Mouse (Mus musculus) layer of hippocampus, postnatal 36 days (tissue): ENCODE measurements at regions not wholly inside any gene's neighbourhood (a gene's known extent, or its start where the extent isn't known, plus 50 kb on each side); places are given as distances from the start of the nearest gene placed in this dataset.

Experiments
- DNase-seq, 2 experiments: peaks; one replicate each; pipeline ENCODE4 v3.0.0; 2022

DNA sequence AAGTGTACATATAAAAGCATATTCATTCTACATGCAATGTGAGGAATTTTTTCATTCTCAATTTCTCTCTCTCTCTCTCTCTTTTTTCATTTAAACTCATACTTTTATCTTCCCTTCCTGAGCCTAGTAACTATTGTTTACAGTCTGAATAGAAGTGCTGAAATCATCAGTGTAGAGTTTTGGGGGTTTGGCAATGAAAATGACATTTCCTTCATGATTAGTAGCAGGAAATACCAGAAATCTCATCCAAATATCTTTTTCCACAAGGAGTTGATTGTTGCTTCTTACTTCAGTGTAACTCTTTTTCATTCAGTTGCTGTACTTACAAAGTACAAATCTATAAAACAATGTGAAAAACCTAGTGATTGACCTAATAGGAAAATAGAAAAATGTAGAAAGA lies 572.7 kb upstream of the Marcks start:
- no peak for DNase-seq

GRCm38 (mm10) chr10:37694041-37694690 lies 555.4 kb upstream of the Marcks start:
- DNase-seq = peak in 1 of 2 experiments; percentile 7

DNA sequence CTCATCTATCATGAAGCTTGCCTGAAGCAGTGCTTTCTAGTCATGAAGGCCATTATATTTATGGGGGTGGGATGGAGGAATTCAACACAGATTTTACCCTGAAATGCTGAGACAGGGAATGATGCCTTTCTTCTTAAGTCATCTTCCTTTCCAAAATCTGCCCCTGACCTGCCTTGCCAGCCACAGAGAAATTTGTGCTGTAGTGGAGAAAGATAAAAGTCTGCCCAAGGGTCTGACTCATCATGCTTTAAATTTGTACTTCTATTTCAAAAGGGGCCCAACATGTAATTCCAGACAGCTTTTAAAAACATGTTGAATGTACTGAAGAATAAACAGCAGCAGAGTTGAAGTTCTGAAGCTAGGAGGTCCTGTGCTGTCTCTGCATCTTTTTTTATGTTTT lies 554.1 kb upstream of the Marcks start:
- DNase-seq = no peak

- peak; percentile 31 to 44 for DNase-seq
Observed at GRCm38 (mm10) chr10:37691939-37692338, 553.2 kb upstream of the Marcks start.

DNA sequence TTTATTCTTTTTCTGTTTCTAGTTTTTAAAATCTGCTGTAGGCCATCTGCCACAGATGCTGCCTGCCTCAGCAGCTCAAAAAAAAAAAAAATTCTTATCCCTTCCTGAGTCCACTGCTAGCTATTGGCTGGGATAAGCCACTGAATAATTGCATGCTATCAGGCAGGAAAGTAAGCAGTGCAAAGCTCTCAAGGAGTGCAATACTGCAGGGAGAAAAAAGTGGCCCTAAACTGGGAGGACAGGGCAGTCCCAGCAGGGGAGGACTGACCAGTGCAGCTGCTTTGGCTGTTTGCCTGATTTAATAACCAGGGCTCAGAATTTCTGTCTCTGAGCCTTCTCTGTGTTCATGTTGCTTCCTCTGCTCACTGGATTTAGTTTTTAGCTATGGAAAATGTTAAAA lies 544.4 kb upstream of the Marcks start:
- DNase-seq = peak in 1 of 2 experiments; percentile 7

DNA sequence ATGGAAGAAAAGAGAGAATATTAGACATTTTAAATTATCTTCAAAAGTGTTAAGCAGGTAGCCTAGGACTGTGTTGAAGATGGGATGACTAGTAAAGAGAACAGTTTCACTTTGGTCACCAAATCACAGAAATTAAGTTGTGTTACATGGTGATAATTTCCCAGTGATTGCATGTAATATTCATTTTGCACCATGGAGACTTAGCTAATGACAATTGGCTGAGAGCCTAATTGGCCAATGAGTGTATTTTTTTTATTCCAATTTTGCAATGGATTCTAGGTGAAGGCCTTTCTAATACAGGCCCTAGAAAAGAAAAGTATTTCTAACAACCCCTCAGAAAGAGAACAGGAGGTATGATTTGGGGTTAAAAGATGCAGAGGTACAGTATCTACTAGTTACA lies 541.9 kb upstream of the Marcks start:
- DNase-seq = no peak

DNA sequence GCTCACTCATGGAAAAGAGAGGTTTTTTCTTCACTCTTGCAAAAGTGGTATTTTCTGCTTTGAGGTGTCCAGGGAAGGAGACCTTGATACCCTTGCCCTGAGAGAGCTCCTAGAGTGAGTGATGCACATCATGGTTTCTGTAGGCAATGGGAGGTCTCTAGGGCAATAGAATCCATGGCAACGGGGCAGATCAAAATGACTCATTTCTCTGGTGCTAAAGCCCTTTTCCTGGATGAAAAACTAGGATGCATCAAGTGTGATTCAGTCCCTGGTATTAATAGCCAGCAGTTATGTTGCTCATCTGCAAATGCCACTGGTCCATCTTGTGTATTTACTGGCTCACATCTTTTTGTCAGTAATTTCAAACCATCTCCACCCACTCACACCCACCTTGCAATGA lies 539.1 kb upstream of the Marcks start:
- DNase-seq = no peak

DNA sequence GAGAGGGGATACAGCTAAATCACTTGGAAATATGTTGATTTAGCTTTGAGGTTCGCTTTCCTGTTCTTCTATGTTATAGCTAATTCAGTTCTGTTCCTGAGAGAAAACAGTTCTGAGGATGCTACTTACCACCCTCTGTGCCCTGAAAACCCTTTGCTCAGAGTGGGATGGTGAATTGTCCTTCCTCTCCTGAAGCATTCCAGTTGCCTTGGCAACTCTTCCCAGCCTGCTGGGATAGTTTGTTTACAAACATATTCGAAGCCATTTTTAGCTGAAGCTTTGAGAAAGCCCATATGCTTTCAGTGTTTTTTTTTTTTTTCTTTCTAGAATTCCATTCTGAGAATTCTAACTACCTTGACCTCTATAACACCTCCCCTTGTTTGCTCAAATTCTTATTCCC lies 530.1 kb upstream of the Marcks start:
- no peak for DNase-seq

GRCm38 (mm10) chr10:37667031-37667745 lies 528.5 kb upstream of the Marcks start:
- DNase-seq = no peak

DNA sequence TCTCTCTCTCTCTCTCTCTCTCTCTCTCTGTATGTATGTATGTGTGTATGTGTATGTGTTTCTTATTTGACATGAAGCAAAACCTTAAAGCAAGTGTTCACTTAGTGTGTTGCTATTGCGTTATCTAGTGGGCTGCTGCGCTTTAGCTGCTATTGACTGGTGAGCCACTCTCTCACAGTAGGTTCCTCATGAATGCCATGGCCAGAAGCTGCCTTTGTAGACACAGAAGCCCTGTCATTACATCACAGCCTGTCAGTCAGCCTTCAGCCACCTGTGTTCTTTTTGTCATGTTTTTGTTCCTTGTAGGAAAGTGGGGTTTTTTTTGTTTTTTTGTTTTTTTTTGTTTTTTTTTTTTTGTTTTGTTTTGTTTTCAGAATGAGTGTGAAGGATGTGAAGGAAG lies 527.8 kb upstream of the Marcks start:
- no peak for DNase-seq

DNA sequence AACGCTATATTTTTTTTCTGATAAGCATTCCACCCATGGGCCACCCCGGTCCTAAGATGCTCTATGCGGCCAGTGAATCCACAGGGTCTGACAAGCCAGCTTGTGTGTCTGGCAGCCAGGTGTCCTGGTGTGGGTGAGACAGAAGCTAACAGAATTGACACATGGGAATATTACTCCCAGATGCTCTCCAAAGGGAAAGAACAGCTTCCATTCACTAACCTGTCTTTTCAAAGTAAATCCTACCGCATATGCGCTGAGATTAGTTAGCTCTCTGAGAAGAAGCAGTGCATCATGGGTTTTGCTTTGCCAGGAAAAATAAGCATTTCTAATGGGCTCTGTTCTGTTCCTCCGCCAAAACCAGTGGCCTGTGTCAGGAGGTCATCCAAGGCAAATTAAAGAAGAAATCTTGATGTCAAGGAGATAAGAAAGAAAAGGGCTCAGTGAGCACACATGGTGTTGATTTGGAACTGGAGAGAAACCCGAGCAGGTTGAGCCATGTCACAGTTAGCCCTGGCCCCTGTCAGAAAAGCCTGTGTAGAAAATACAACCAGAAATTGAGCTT lies 498.4 kb upstream of the Marcks start:
- DNase-seq = no peak

- DNase-seq = no peak
Observed at GRCm38 (mm10) chr10:37636421-37636820, 497.7 kb upstream of the Marcks start.

DNA sequence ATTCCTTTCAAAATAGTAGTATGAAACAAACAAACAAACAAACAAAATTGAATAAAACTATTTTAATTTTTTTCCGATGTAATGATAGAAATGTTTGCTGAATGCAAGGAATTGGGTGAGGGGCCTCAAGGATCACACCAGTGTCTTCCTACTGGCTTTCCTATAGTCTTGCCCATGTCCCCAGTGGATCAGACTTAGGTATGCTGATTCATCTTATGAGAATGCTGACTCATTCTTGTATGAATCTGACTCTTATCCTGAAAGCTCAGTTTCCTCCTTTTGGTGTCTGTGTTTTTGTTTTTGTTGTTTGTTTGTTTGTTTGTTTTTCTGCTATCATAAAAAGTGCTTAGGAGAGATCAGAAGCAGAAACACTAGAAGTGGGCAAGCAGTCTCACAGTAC lies 491.7 kb upstream of the Marcks start:
- no peak for DNase-seq

DNA sequence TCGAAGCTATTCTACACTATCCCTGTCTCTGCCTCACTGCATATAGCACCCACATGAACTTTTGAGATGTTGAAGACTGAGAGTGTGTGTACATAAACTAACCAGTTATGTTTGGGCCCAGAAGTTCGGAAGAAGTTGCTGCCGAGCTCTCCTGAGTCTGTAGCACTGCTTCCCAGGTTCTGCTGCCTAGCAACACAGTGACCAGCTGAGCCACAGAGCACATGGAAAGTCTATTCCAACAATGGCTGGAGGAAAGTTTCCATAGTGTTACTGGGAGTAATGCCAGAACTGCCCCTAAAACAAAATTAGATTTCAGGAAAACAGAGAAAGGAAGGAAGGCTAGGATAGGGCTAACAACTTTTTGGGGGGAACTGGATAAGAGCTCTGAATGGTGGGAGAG lies 489.2 kb upstream of the Marcks start:
- DNase-seq = no peak

- no peak for DNase-seq
Observed at GRCm38 (mm10) chr10:37626758-37627201, 488.1 kb upstream of the Marcks start.

DNA sequence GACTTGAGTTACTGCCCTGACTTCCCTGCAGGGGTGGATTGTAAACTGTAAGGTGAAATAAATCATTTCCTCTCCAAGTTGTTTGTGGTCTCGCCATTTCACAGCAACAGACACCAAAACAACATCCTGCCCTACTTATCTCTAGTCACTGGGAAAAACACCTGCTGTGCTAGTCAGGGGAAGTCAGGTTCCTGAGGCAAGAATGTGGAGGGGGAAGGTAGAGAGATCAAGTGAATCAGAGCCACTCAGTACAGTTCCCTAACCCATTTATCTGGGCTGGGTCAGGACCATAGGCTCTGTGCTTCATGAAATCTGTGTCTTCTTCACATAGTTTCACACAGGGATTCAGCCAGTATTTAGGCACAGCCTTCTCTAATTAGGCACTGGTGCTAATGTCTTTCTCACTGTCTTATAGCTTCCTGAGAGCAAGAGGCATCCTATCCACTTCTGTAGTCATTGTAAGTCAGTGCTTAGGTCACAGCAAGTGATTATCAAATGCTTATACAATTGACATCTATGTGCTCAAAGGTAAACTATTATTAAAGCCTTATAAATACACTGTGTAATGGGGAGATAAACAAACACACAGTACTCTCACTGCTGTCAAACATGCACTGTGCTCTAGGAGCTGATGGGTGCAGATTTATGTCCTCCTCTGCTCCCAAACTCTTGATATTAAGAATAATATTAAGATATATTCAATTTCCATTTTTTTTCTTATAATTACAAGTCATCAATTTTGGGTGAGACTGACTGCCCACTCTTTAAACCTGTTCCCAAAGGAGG lies 487.4 kb upstream of the Marcks start:
- no peak for DNase-seq

GRCm38 (mm10) chr10:37623041-37623440 lies 484.3 kb upstream of the Marcks start:
- no peak for DNase-seq

DNA sequence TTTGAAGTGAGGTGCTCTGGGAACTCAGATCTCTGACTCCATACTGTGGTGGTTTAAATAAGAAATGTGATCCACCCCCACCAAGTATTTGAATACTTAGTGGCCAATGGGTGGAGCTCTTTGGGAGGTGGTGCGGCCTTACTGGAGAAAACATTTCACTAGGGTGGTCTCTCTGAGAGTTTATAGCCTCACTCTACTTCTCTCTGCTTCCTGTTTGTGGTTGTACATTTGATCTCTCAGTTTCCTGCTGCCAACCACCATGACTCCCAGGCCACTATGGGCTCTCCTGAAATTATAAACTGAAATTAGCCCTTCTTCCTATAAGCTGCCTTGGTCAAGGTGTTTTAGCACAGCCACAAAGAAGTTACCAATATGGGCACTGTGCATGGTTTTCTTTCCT lies 479.9 kb upstream of the Marcks start:
- DNase-seq = no peak

DNA sequence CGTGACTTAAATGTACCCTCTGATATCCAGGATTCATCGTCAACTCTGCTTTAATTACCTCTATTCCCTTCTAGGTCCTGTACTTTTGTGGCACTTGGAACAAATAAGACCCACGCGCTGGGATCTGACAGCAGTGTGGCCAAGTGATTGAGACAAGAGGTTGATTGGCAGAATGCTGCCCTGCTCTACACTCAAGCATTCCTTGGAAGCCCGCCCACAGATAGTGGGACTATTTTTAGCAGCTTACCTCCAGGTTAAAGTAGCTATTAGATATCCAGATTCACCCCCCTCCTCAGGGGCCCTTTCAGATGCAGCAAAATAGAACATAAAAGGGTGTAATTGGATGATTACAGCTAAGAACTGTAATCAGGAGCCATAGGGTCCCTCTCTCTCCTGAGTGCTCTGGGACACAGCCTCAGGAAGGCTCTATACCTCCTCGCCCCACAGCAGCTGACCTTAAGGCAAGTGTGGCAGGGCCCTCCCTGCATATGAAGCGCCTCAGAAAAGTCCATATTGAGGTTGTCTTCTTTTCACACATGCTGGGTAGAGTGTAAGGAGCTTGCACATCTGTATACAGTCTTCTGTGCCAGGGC lies 479.1 kb upstream of the Marcks start:
- DNase-seq = no peak

- DNase-seq = no peak
Observed at GRCm38 (mm10) chr10:37615926-37616691, 477.4 kb upstream of the Marcks start.

DNA sequence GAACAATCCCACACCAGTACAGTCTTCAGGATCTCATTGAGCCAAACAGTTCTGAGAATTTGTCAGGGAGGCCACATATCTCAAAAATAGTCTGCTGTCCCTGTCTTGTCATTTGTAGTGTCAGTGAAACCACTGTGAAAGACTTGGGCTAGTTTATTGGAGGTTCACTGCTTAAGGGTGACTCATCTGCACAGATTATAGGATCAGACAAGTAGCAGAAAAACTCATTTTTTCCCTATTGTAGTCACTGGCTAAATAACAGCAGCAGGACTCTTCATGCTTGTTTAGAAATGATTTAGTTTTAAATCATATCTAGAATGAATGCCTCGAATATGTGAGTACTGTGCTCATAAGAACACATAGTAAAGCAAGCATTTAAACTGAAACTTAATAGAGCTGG lies 475.2 kb upstream of the Marcks start:
- DNase-seq = no peak

DNA sequence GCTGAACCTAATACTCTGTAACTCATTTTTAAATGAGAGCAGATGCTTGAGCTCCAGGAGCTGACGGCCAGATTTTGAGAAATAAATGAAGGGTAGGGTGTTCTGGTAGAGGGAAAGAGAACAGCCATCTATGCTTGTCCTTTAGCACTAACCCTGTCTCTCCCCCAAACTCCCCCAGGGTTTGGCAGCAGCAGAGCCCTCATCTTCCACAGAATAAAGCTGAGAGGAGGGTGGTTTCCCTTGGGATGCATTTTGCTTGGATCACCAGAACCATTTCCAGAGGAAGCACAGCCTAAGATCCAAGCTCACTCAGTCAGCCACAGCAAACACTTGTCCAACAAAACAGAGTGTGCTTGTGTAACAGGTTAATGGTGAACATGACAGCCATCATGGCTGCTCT lies 464.8 kb upstream of the Marcks start:
- DNase-seq = no peak
